Mouse (Mus musculus) retina, embryonic 14.5 days (tissue): ENCODE measurements around the gene Xirp2.

Experiments used
- DNase-seq: peaks from one replicate; pipeline ENCODE4 v3.0.0-alpha.2; 2015; ENCODE audit warnings: low spot score

Xirp2 gene

GRCm38 (mm10) chr2:67564851-67565479, 119.2 kb downstream of the Xirp2 start:
- peak; percentile 71 for DNase-seq

GRCm38 (mm10) chr2:67565480-67566331, 119.9 kb downstream of the Xirp2 start, which contains the start of gene B3galt1:
B3galt1 (plus strand) TSS chr2:67565871.
- peak; percentile 91 for DNase-seq

- no peak for DNase-seq
These were observed 120.8 kb downstream of the Xirp2 start for GRCm38 (mm10) chr2:67566566-67566965.

- peak; percentile 21 for DNase-seq
These were observed 121.4 kb downstream of the Xirp2 start for GRCm38 (mm10) chr2:67567141-67567680.
